Mouse (Mus musculus) intestine, embryonic 14.5 days (tissue): ENCODE data around the gene Pax5. TPM values are rescaled to one million over a fixed set of nuclear protein-coding genes. Genes with fewer than 3 reads are reported as not detected.
A peak's percentile ranks its signal among the peaks of the same experiment; 100 is the strongest.

Source experiments
- ATAC-seq: fragments of 200-750 bp; cut with Nextera tagmentation; replicated peaks from 2 replicates; pipeline ENCODE4 v1.8.0; 2017; ENCODE audit warnings: low read depth, moderate number of reproducible peaks, moderate TSS enrichment, moderate library complexity; ENCODE audit not compliant: low FRiP score, low TSS enrichment
- DNase-seq: peaks from one replicate; pipeline ENCODE4 v3.0.0-alpha.2; 2018; ENCODE audit warnings: low spot score
- H3K27ac ChIP-seq: fragments of 300-500 bp; sonication (generic); 2 replicates; pipeline ENCODE4 v1.5.1; 2014; ENCODE audit warnings: low read depth, mild to moderate bottlenecking, control low read depth
- H3K27me3 ChIP-seq: fragments of 300-500 bp; sonication (generic); replicated peaks from 2 replicates; pipeline ENCODE4 v1.6.1; 2014; ENCODE audit warnings: low read length, control low read depth; ENCODE audit not compliant: control insufficient read depth, insufficient read depth
- H3K36me3 ChIP-seq: fragments of 300-500 bp; sonication (generic); 2 replicates; pipeline ENCODE4 v1.6.1; 2014; ENCODE audit warnings: low read length, control low read depth; ENCODE audit not compliant: control insufficient read depth, insufficient read depth
- H3K4me1 ChIP-seq: fragments of 300-500 bp; sonication (generic); replicated peaks from 2 replicates; pipeline ENCODE4 v1.6.1; 2014; ENCODE audit warnings: low read length, control low read depth, mixed read lengths; ENCODE audit not compliant: control insufficient read depth, insufficient read depth
- H3K4me2 ChIP-seq: fragments of 300-500 bp; sonication (generic); 2 replicates; pipeline ENCODE4 v1.6.1; 2014; ENCODE audit warnings: low read length
- H3K4me3 ChIP-seq: fragments of 300-500 bp; sonication (generic); 2 replicates; pipeline ENCODE4 v1.5.1; 2014; ENCODE audit warnings: low read depth, low read length, control low read depth, mixed read lengths
- H3K9ac ChIP-seq: fragments of 300-500 bp; sonication (generic); 2 replicates; pipeline ENCODE4 v1.6.1; 2014; ENCODE audit warnings: mild to moderate bottlenecking, low read length
- H3K9me3 ChIP-seq: fragments of 300-500 bp; sonication (generic); 2 replicates; pipeline ENCODE4 v1.6.1; 2016; ENCODE audit warnings: low read length, control low read depth; ENCODE audit not compliant: control insufficient read depth
- WGBS: fragments of 180-500 bp; shearing (Covaris S2); extraction: QIAGEN DNeasy Blood & Tissue Kit; methylation state at CpG from one replicate; pipeline ENCODE4 v1.1.7; 2014; 5-methylcytosine and 5-hydroxymethylcytosine counted together
- polyA plus RNA-seq: library from polyadenylated mRNA; unstranded; fragments of >200 nt; fragmentation: Nextera tagmentation; extraction: Ambion mirVana; gene quantifications from 2 replicates; pipeline ENCODE4 v1.2.1, GENCODE M21; 2014

The Pax5 gene
- polyA plus RNA-seq, 1 experiment from 2014 or later: not detected

DNA sequence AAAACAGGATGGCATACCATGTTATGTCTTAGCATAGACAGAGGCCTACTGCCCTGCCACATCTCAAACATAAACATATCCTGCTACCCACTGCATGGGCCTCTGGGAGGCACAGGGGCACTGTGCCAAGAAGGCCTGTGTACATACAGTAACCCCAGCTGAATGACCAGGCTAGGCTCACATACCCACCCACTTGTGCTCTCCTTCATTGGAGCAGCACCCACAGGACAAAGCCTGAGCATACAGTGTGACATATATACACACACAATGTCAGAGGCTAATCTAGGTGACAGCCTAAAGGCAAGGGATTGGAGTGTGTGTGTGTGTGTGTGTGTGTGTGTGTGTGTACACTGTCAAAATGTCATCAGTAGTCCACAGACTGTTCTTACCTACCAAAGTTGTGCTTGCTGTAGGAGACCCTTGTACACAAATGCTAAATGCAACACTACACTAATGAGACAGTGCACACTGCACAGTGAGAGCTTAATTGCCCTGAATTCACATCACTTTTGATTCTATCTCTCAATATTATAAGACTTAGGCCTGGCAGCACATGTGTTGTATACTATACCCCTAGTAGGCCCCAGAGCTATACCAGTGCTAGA, 1.1 kb downstream of the Pax5 start:
- H3K9me3 ChIP-seq: no peaks in the 10 kb centered on the region
- H3K27ac ChIP-seq: no peak overlapping the region
- H3K4me3 ChIP-seq: no peak overlapping the region
- no peak overlapping the region for H3K9ac ChIP-seq
- no peak overlapping the region for H3K4me2 ChIP-seq
- ATAC-seq: no peak
- H3K36me3 ChIP-seq: no peaks in the 10 kb centered on the region
- 0 out of 2 replicates have a peak, but pooled peaks cover 6% of the 10 kb centered on the region for H3K4me1 ChIP-seq
- no peak for DNase-seq
- H3K27me3 ChIP-seq: peaks cover 99% of the 10 kb centered on the region

DNA sequence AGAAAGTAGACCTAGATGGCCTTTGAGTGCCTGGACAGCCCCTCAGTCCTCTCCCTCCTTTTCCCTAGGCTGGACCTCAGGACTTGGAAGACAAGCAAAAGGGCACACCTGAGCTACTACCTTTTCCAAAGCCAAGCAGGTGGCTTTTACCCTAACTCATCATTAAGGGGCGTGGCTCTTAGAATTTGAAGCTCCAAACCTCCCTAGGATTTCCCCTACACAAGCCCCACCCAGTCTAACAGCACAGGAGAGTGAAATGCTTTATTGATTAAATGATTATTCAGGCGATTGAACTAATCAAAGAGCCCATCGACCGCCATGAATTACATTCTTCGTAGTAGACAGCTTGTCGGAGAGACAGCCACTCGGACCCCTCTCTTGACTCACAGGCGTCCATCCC, 2.0 kb downstream of the Pax5 start:
- Histone ChIP-seq H3K4me2 (no peak overlapping the region), H3K9ac (no peak overlapping the region), H3K4me3 (no peak overlapping the region), H3K27ac (no peak overlapping the region), H3K36me3 (no peaks in the 10 kb centered on the region), H3K27me3 (peaks cover 99% of the 10 kb centered on the region), H3K4me1 (peaks cover 13% of the 10 kb centered on the region; the same call in 1 of the 2 replicates), H3K9me3 (no peaks in the 10 kb centered on the region)
- DNase-seq: no peak
- 40% methylated on average over 8 of the region's 8 CpGs for WGBS
- ATAC-seq: no peak

DNA sequence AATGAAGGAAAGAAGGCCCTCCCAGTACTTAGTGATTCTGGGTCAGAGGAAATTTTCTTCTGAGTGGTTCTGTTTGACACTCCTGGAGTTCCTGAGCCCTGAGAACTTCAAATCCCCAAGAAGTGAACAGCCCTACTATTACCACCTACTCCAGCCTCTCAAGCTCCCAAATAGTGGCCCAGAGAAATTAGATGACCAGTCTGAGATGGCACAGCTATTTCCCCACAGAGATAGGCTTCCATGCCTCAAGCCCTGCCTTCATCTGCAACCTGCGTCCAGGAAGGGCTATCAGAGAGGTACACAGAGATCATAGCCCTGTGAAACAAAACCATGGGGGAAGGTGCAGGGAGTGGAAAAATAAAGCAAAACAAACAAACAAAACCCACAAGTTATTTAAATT, 3.4 kb downstream of the Pax5 start:
- 21% methylated on average over 1 of the region's 1 CpGs for WGBS
- Histone ChIP-seq H3K4me3 (no peak overlapping the region), H3K9ac (no peak overlapping the region), H3K4me1 (peaks cover 14% of the 10 kb centered on the region; the same call in 1 of the 2 replicates), H3K4me2 (no peak overlapping the region), H3K36me3 (no peaks in the 10 kb centered on the region), H3K27me3 (peaks cover 99% of the 10 kb centered on the region), H3K9me3 (no peaks in the 10 kb centered on the region), H3K27ac (no peak overlapping the region)
- ATAC-seq (no peak), DNase-seq (no peak)

DNA sequence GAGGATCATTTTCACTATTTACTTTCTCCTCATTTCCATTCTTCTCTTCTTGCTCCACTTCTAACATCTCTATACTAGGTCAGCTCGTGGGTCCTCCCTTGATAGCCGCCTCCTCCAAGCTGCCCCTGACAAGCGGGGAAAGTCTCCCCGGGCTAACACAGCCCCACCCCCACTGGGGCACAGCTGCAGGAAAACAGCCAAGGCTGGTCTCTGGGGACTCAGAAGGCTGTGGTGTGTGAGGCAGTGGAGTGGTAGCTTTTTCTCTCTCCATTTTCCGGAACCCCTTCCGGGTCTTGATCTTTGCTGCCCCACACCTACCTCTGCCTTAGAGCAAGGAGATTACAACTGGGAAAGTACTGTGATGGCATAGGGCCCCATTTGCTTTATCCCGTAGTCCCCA, 4.3 kb downstream of the Pax5 start:
- Histone ChIP-seq H3K27ac (no peak overlapping the region), H3K4me1 (peaks cover 13% of the 10 kb centered on the region; the same call in 1 of the 2 replicates), H3K36me3 (no peaks in the 10 kb centered on the region), H3K9ac (no peak overlapping the region), H3K4me2 (no peak overlapping the region), H3K4me3 (no peak overlapping the region), H3K27me3 (peaks cover 99% of the 10 kb centered on the region), H3K9me3 (no peaks in the 10 kb centered on the region)
- no peak for DNase-seq
- ATAC-seq: no peak
- WGBS: 6% methylated on average over 7 of the region's 7 CpGs

DNA sequence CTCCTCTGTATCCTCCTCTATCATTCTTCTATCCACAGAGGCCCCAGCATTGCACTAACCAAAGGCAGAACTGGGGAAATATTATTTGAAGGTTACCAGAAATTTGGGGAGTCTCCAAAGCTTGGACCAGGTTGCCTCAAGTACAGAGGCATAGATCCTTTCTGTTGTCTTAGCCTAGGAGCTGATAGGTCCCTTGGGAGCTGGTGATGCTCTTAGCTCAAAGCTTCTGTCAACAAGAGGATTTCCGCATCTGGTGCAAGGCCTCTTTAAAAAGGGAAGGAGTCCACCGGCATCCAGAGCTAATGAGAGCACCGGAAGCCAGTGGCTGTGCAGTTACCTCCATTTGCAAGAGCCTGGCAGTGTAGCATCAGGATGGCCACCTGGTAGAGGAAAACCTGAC, 5.1 kb downstream of the Pax5 start:
- no peak overlapping the region for H3K27ac ChIP-seq
- 4% methylated on average over 3 of the region's 3 CpGs for WGBS
- H3K27me3 ChIP-seq: peaks cover 99% of the 10 kb centered on the region
- DNase-seq: no peak
- H3K9ac ChIP-seq: no peak overlapping the region
- no peak for ATAC-seq
- peaks cover 13% of the 10 kb centered on the region; the same call in 1 of the 2 replicates for H3K4me1 ChIP-seq
- H3K9me3 ChIP-seq: no peaks in the 10 kb centered on the region
- no peak overlapping the region for H3K4me3 ChIP-seq
- H3K4me2 ChIP-seq: no peak overlapping the region
- no peaks in the 10 kb centered on the region for H3K36me3 ChIP-seq

DNA sequence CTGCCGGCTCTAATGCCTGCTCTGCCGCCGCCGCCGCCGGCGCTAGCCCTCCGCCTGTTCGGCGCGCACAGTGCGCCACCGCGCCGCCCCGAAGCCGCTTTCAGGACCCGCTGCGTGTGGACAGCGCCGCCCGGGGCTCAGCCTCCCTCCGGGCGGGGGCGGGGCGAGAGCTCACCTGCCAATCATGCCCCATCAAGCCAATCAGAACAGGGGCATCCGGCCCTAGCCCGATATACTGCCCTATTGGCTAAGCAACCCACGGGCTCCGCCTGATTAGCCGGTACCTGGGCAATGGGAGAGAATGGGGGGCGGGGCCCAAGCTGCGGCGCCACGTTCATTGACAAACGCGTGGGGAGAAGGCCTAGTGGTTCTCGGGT, 5.9 kb downstream of the Pax5 start:
- under 1% methylated on average over 38 of the region's 38 CpGs for WGBS
- H3K4me1 ChIP-seq: peaks cover 13% of the 10 kb centered on the region; the same call in 1 of the 2 replicates
- H3K36me3 ChIP-seq: no peaks in the 10 kb centered on the region
- peak; percentile 98 for ATAC-seq
- H3K9me3 ChIP-seq: no peaks in the 10 kb centered on the region
- peak; percentile 98 for DNase-seq
- no peak overlapping the region for H3K27ac ChIP-seq
- H3K4me3 ChIP-seq: peak overlapping the region; percentile 38
- H3K27me3 ChIP-seq: peaks cover 99% of the 10 kb centered on the region
- no peak overlapping the region for H3K9ac ChIP-seq
- H3K4me2 ChIP-seq: peak overlapping the region; percentile 61

DNA sequence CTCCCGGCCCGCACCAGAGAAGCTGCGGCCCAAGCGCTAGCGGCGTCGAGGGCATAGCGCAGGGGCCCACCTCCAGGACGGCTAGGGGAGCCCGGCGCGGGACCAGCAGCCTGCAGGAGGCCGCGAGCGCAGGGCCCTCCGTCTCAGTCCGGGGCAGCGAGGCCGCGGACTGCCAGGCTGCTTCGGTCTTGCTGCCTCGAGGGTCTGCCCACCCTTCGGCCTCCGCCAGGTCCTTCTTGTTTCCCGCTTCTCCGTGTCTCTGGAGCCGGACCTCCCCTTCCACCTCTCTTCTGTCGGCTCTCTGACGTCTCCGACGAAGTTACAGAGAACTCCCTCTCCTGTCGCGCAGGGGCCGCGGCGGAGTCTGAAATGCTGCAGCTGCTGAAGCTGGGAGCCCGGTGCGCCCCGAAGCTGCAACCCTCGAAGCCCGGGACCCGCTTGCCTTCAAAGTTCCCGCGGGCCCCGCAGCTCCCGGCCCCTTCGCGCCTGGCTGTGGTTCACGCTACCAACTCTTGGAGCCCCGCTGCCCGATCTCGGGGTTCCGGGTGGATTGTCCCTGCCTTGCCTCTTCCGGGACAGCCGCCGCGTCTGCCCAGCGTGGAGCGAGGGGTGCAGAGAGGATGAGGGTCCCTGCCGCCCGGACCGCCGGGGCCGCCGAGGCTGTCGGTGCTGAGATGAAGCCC, 6.5 kb downstream of the Pax5 start:
- peaks cover 99% of the 10 kb centered on the region for H3K27me3 ChIP-seq
- under 1% methylated on average over 66 of the region's 66 CpGs for WGBS
- DNase-seq (no peak), ATAC-seq (peak; percentile 32)
- H3K4me2 ChIP-seq: peak overlapping the region; percentile 61
- peaks cover 13% of the 10 kb centered on the region; the same call in 1 of the 2 replicates for H3K4me1 ChIP-seq
- no peaks in the 10 kb centered on the region for H3K9me3 ChIP-seq
- H3K4me3 ChIP-seq: peak overlapping the region; percentile 38
- no peak overlapping the region for H3K9ac ChIP-seq
- H3K27ac ChIP-seq: no peak overlapping the region
- no peaks in the 10 kb centered on the region for H3K36me3 ChIP-seq

DNA sequence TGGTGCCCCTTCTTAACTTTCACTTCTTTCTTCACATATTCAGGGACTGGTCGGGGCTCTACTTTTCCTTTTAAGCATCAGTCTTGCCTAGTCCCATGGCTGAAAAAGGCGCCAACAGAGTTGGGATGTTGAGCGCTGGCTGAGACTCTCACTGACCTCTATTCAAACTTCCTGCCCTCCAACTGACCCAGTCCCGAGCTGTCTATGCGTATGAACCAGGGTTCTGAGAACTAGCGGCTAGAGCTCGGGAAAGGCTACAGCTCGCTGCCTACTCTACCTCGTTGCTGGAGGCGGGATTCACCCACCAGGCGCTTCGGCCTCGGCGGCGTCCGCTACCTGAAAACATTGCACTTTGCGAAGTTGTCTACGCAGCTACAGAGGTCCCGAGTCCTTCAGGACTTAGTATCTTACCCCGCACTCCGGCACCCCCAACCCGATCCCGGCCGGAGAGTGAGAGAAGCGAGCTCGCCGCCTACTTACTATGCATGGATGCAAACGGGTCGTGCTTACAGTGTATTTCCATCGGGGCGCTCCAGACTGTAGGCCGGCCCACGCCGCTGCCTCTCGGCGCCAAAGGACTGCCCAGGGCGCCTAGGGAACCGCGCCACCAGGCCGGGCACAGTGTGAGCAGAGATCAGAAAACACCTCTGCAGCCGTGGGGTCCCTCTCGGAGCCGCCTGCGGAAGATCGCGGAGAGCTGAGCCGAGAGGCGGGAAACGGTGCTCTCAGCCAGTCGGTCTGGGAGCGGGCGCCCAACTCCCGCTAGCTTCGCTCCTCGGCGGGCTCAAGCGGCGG, 7.2 kb downstream of the Pax5 start:
- H3K4me3 ChIP-seq: peak overlapping the region; percentile 38
- 2% methylated on average over 58 of the region's 58 CpGs for WGBS
- no peaks in the 10 kb centered on the region for H3K36me3 ChIP-seq
- no peak overlapping the region for H3K27ac ChIP-seq
- peaks cover 99% of the 10 kb centered on the region for H3K27me3 ChIP-seq
- H3K9me3 ChIP-seq: no peaks in the 10 kb centered on the region
- H3K4me1 ChIP-seq: peaks cover 13% of the 10 kb centered on the region; the same call in 1 of the 2 replicates
- DNase-seq (peak; percentile 68), ATAC-seq (no peak)
- peak overlapping the region; percentile 61 for H3K4me2 ChIP-seq
- no peak overlapping the region for H3K9ac ChIP-seq
